Mouse (Mus musculus): ENCODE measurements around the gene Fam162a.
"Not testable (repeated sequence)": the region's sequence is repeated elsewhere in the genome, so short reads cannot be mapped to it uniquely, and the experiment has no call there.

The Fam162a gene

DNA sequence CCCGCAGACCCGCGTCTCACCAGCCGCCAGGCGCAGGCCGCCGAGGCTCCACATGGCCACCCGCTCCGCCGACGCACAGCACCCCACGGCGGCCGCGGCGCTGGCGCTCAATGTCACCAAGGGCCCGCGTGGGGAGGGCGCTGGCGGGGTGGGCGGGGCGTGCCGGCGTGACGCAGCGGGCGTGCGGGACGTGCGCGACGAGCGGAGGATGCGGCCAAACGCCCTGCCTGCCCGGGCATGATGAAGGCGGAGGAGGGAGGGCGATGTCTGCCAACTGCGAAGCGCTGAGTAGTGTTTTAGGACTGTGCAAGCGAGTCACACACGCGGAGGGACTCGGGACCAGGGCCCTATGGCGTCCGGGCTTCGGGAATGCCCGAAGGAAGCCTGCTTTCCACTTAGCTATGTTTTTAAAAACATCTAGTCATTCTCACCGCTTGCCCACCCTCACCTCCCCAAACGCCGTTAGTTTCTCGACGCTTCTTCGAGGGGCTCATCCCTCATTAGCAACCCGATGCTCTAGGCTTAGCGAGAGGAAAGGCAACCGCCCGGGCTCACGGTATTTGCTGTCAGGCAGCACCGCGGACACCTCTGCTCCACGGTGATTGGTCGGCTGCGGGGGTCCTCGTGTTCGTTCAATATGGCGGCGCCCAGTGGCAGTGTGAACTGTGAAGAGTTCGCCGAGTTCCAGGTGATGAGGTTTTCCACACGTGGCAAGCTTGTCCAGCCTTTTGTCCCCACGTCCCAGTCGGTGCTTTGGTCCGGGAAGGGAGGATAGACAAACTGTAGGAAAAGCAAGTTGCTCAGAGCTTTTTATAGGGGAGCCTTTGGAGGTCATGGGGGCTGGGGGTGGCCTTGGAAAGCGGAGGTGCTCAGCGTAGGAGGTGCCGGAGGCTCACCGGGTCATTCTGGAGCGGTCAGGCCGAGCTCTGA lies at the start of gene Fam162a, which contains the start of gene Ccdc58:
Gene Fam162a (minus strand): TSS at position 145 of the 930 bp plus-strand sequence.
Gene Ccdc58 (plus strand): TSS at position 236 of the 930 bp plus-strand sequence.
- DNase-seq = peak; percentile 93

DNA sequence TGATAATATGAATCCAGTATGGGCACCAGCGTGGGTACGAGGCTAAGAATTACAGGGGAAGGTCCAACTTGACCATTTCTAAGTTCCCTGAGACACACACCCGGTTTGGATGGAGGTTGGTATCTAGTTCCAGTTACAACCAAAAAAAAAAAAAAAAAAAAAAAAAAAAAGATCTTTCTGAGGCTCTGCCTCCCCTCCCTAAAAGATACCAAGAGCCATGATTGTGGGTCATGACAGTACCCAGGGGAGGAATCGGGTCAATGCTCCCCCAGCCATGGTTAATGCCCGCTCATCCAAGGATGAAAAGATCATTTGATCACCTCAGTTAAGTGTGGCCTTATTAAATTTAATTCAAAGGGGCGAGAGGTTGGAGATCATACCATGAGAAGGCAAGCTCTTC lies 44.4 kb upstream of the Fam162a start:
- DNase-seq = not testable (repeated sequence)

DNA sequence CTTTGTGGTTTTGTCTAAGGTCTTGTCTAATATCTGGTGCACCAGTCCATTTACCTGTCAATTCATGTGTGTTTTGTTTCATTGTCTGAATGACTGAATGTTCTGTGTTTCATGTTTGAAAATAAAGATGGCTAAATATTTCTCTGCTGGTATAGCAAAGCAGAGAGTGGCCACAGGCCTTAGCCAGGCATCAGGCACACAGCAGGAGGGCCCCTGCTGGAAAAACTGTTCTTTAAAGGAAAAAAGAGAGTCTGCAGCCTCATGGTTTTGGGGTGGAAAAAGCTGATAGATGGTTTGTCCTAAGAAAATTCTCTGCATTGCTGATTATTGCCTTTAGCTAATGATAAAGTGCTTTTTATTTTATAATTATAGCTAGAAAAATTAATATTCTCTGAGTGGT lies 40.1 kb upstream of the Fam162a start:
- not testable (repeated sequence) for DNase-seq

- no peak for DNase-seq
Observed at GRCm38 (mm10) chr16:36102211-36102610, 30.8 kb upstream of the Fam162a start.

GRCm38 (mm10) chr16:36101526-36101925 lies 30.1 kb upstream of the Fam162a start:
- DNase-seq = no peak

DNA sequence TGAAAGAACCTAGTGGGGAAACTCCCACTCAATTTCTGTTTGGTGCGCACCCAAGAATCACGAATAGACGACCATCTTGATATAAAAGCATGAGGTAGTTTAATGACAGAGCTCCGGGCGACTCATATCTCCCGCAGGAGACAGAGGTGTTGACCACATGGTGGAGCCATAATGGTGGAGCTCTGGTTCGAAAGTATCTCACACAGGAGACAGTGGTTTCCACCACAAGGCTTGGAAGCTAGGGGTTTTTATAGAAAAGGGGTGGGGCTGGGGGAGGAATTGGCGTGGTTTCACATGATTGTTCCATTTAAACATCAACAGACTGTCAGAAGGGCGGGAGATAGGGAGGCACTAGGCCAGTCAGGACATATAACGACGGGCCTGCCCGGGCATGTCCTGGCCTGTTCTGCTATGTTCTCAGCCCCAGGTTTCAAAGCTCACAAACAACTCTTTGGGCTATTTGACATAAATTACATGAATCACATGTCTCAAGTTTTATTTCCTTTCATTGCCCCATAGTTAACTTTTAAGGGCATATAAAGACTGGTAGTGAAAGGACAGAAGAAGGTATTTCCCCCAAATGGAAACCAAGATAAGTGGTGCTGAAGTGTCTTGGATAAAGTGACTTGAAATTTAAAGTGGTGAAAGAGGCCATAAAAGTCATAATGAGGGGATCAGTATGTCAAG lies 26.6 kb upstream of the Fam162a start:
- not testable (repeated sequence) for DNase-seq

GRCm38 (mm10) chr16:36094079-36094478 lies 22.7 kb upstream of the Fam162a start:
- no peak for DNase-seq

DNA sequence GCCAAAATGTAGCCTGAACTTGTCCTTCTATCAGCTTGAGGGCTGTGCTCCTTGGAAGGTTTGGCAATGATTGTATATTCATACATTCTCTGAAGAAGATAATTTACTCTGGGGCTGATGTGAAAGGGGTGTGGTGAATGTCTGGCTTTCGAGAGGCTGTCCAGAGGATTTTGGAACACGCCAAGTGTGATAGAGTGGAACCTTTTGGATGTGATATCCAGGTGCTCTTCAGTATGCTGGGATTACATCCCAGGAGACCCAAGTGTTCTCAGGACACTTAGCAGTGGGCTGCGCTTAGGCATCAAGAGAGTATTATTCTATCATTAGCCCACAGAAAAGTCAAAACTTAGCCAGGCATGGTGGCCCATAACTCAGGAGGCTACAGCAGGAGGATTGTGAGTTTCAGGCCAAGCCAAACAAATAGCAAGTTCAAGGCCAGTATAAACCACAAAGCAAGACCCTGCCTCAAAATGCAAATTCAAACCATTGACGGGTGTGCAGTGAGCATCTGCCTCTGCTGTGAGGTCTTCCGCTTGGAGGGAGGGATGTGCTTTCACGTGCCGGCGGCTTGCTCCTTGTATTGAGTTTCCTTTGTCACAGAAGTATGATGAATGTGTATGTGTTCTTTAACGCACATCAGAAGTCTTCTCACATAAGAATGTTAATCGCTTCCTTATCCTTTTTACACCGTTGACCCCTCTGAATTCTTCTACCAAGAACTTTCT lies 19.6 kb upstream of the Fam162a start:
- DNase-seq = no peak

- no peak for DNase-seq
Observed at GRCm38 (mm10) chr16:36089850-36090616, 18.6 kb upstream of the Fam162a start.

DNA sequence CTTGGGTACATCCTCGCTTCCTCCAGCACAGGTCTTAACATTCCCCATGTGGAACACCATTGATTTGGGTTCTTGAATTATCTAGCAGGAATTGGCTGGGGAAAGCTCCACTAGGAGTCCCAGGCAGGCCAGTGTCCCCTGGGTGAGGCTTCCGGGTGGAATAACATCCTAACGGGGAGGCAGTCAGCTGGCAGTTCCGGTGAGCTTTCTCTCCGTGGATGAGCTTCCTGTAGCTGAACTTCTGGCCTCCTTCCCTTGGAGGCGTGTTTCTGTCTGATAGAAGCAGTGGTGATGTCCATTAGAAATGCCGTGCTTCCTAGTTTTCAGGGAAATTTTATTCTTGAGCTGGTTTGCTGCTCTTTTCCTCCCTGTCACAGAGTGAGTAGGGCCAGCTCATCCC lies 17.7 kb upstream of the Fam162a start:
- DNase-seq = no peak

DNA sequence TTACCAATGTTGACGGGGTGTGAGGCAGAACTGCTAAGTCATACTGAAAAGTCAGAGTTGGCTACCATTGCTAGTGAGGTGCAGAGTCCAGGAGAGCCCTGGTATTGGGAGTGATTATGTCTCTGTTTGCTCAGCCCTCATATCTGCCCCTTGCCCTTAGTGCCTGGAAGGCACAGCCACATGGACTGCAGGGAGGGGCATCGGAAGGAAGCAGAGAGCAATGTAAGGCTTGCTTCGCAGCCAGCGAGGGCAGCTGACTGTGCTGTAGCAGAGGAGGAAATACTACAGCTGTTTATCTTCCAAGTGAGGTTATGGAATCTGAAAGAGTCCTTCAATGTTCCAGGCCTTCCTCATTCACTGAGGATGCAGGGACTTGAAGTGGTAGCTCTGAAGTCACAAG lies 16.5 kb upstream of the Fam162a start:
- DNase-seq = no peak

GRCm38 (mm10) chr16:36079916-36080315 lies 8.5 kb upstream of the Fam162a start:
- DNase-seq = no peak

DNA sequence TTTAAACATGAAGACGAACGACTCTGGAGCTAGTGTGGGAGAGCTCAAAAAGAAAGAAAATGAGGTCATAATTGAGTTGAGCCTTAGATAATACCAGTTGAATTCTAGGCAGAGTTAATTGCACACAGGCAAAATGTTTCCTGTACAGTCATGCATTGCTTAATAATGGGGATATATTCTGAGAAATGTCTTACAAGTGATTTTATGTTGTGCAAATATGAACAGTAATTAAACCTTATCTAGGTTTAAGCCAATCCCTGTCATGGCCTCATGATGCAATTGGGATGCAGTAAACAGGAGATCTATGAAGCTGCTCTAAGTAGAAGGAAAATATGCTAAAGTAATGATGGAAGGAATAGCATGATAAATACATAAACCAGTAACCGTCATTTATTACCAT lies 3.4 kb upstream of the Fam162a start:
- DNase-seq = no peak

GRCm38 (mm10) chr16:36072410-36073011 lies 1.1 kb upstream of the Fam162a start:
- no peak for DNase-seq

GRCm38 (mm10) chr16:36071071-36071449 lies 334 bp downstream of the Fam162a start:
- no peak for DNase-seq

DNA sequence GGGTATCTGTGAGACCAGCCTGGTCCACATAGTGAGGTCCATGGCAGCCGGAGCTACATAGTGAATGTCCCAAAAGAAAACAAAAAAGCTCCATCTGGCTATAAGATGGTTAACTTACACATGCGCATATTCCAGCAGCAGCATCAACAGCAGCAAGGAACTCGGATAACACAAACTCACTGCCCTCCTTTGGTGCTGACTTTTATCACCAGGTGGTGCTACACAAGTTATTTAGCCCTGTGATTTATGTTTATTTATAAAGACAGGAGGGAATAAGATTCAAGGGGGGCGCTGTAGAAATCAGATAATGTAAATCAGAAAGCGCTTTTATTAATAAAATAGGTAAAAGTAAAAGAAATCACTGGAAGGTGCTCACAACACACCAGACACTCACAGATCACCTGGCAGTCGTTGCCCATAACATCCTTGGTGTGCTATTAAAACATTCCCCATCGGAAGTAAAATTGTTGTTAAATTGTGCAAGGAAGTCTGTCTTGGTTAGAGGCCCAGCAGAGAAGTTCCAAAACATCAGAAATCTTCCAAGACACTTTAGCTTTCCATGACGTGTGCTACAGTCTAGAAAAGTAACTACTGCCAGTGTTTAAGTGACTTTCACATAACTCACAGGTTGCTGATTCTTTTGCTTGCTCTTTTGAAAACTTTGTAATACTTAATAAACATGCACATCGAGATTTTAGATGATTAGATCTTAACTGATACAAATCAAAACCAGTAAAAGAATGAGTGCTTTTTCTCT lies 1.4 kb downstream of the Fam162a start:
- DNase-seq = no peak

- DNase-seq = no peak
Observed at GRCm38 (mm10) chr16:36068356-36068755, 3.0 kb downstream of the Fam162a start.

- DNase-seq = no peak
Observed at GRCm38 (mm10) chr16:36067694-36068093, 3.7 kb downstream of the Fam162a start.

DNA sequence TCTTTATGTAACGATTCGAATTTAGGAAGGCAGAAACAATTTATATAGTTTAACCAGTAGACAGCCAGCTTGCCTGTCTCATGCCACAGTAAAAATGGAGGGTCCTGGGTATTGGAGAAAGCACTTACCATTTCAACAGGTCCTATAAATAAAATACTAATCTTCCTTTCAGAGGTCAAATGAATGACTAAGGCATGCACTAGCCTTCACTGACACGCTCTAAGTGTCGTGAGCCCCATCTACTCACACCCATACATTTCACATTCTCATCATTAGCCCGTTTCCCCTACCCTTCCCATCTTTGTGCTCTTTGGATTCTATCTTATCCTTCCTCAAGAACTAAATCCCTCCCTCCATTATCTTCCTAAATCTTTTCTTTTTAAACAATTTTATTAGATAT lies 6.5 kb downstream of the Fam162a start:
- no peak for DNase-seq

GRCm38 (mm10) chr16:36063315-36063714 lies 8.1 kb downstream of the Fam162a start:
- DNase-seq = no peak

DNA sequence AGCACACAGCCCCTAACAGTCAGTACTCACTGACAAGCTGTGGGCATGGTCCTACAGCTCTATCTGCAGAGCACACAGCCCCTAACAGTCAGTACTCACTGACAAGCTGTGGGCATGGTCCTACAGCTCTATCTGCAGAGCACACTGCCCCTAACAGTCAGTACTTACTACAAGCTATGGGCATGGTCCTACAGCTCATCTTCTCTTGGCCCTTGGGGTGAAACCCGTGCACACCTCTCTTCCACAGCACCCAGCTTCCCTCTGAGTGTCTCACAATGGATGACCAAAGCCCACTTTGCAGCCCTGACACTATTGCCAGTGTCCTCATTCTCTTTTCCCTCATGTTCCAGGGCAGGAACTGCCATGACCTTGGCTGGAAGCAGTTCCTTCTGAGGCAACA lies 8.9 kb downstream of the Fam162a start:
- DNase-seq = not testable (repeated sequence)
